Mouse (Mus musculus) NIH3T3 (cell line): ENCODE data around the gene Auts2.

Experiments used
- DNase-seq: peaks from one replicate; pipeline ENCODE4 v3.0.0-alpha.2; 2012; ENCODE audit warnings: low read depth

Gene Auts2

GRCm38 (mm10) chr5:132500817-132501231, 42.3 kb downstream of the Auts2 start:
- no peak for DNase-seq

GRCm38 (mm10) chr5:132498896-132499295, 44.2 kb downstream of the Auts2 start:
- DNase-seq: no peak

- DNase-seq: no peak
These were observed 45.1 kb downstream of the Auts2 start for GRCm38 (mm10) chr5:132498045-132498444.

GRCm38 (mm10) chr5:132492793-132493192, 50.4 kb downstream of the Auts2 start:
- DNase-seq: no peak

- no peak for DNase-seq
These were observed 51.1 kb downstream of the Auts2 start for GRCm38 (mm10) chr5:132492040-132492439.

GRCm38 (mm10) chr5:132491508-132491907, 51.6 kb downstream of the Auts2 start:
- DNase-seq: no peak

GRCm38 (mm10) chr5:132490326-132490725, 52.8 kb downstream of the Auts2 start:
- DNase-seq: peak; percentile 6

- no peak for DNase-seq
These were observed 53.3 kb downstream of the Auts2 start for GRCm38 (mm10) chr5:132489736-132490313.

GRCm38 (mm10) chr5:132486831-132487230, 56.3 kb downstream of the Auts2 start:
- no peak for DNase-seq

- no peak for DNase-seq
These were observed 57.1 kb downstream of the Auts2 start for GRCm38 (mm10) chr5:132485994-132486393.

- DNase-seq: no peak
These were observed 57.7 kb downstream of the Auts2 start for GRCm38 (mm10) chr5:132485448-132485847.

- no peak for DNase-seq
These were observed 61.7 kb downstream of the Auts2 start for GRCm38 (mm10) chr5:132481476-132481875.

- DNase-seq: no peak
These were observed 62.7 kb downstream of the Auts2 start for GRCm38 (mm10) chr5:132480461-132480860.

- DNase-seq: no peak
These were observed 63.8 kb downstream of the Auts2 start for GRCm38 (mm10) chr5:132479227-132479857.

- no peak for DNase-seq
These were observed 65.6 kb downstream of the Auts2 start for GRCm38 (mm10) chr5:132477533-132477932.

- no peak for DNase-seq
These were observed 70.2 kb downstream of the Auts2 start for GRCm38 (mm10) chr5:132472905-132473321.

GRCm38 (mm10) chr5:132472184-132472829, 70.8 kb downstream of the Auts2 start:
- no peak for DNase-seq

GRCm38 (mm10) chr5:132467364-132467743, 75.8 kb downstream of the Auts2 start:
- no peak for DNase-seq

GRCm38 (mm10) chr5:132466427-132467363, 76.4 kb downstream of the Auts2 start:
- peak; percentile 4 for DNase-seq

- no peak for DNase-seq
These were observed 80.6 kb downstream of the Auts2 start for GRCm38 (mm10) chr5:132462560-132462959.

GRCm38 (mm10) chr5:132458498-132458897, 84.6 kb downstream of the Auts2 start:
- DNase-seq: no peak

GRCm38 (mm10) chr5:132452381-132452780, 90.8 kb downstream of the Auts2 start:
- DNase-seq: no peak
